Mouse (Mus musculus) lung, postnatal 36 days (tissue): ENCODE data around the gene Exosc8.
"Not testable (repeated sequence)": the region's sequence is repeated elsewhere in the genome, so short reads cannot be mapped to it uniquely, and the experiment has no call there.

Experiments used
- DNase-seq: peaks from one replicate; pipeline ENCODE4 v3.0.0; 2022; ENCODE audit warnings: mixed read lengths

The Exosc8 gene

DNA sequence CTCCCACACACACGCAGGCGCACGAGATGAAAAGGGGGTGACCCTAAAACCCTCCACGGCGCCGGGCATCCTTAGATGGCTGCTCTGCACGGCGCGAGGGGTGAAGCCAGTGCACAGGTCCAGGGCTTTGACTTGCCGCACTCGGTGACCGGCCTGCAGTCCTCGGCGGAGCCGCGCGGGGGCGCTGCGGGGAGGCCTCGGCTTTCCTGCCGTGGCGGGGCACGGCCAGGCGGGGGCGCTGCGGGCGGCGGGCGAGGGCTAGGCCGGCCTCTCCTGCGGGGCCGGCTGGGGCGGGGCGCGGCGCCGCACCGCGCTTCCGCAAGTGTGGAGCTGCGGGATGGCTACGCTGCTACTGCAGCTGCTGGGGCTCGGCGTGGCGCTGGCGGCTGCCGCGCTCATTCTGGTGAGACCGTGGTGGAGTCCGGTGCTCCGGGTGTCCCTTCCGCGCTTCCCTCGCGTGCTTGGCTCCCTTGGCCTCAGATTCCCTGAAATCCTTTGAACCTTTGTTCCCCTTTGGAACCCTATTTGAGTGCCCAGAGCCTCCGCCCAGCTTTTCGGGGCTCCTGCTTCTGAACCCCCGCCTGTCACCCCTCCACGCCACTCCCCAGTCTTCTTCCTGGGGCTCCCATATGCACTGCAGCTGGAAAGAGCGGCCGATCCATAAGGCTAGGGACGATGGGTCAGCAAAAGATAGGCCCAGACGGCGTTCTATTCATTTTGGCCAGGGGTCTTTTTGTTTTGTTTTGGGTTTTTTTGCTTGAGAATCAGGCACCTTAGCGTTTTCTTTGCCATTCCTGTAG is at the start of gene Exosc8, which contains the start of gene Alg5:
Gene Exosc8 (minus strand): TSS at position 147 of the 800 bp plus-strand sequence.
Gene Alg5 (plus strand): TSS at position 293 of the 800 bp plus-strand sequence.
- peak; percentile 87 for DNase-seq

DNA sequence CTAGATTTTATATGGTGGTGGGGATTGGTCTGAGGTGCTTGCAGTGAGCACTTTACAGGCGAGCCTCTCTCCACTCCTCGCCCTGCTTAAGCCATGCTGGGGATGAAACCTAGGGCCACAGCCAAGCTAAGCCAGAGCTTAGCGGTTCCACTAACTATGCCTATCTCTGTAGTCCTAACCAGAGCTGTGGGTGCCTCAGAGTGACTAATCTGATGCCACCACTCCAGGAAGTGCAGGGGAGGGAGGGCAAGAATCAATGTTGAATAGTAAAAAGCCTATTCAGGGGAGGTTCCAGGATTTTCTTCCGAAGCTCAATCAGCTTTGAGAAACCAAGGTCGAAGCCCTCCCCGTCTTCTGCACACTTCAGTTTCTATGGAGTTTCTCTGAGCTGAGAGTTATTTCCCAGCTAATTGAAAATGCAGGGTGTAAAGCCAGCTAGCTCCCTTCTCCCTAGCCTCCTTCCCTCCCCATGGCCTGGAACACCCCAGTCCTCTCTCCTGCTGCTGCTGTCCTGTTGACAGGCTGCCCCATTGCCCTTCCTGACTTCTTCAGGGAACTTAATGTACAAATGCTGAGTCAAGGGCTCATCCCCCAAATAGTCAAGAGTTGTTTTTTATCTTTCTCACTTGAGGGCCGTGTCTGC is 40.9 kb upstream of the Exosc8 start:
- DNase-seq: no peak

DNA sequence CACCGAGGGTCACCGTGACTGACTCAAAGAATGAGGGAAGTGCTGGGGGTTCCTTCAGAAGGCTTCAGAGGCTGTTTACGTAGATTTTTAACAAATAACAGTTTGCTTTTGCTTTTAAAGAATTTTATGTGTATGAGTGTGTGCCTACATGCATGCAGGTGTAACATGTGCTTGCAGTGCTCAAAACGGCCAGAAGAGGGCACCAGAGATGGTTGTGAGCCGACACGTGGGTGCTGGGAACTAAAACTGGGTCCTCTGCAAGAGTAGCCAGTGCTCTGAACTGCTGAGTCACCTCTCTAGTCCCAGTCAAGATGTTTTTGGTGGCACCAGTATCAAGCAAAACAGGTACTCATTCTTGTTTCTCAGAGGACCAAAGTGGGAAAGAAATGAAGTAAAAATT is 38.4 kb upstream of the Exosc8 start:
- DNase-seq: no peak

DNA sequence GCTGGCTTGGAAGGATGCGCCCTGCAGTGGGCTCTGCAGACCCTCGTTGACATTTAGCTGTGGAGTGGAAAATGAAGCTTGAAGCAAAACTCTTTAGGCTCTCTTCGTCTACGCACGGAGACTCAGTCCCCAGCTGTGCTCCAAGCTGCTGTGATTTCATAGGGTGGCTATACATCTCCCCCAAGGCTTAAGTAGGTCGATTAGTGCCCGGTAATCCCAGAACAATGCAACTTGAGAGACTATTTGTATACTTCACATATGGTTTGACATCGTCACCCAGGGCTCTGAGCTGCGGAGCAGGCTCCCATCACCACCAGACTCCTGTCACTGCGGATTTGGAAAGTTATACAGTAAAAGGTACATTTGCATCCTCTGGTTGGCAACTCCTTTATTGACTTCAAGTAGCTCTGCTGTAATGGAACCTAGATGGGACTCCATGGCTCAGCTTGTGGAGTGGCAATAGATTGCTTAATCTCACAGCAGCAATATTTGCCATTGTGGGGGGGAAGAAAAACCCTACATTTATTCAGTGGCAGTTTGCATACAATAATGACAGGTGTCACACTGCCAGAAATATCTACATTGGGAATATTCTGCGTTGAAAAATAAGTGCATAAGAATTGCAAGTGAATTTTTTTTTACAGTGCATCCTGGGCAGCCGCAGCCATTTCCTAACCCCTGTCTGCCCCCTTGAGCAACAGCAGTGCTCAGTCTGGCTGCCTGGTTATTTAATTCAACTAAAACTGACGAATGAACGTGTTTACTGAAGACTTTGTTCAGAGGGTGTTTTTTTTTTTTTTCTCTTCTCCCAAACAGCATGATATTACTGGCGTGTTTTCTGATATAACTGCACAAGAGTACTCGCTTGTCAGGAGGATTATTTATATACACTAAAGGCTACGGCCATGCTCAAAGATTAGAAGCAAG is 34.4 kb upstream of the Exosc8 start:
- no peak for DNase-seq

DNA sequence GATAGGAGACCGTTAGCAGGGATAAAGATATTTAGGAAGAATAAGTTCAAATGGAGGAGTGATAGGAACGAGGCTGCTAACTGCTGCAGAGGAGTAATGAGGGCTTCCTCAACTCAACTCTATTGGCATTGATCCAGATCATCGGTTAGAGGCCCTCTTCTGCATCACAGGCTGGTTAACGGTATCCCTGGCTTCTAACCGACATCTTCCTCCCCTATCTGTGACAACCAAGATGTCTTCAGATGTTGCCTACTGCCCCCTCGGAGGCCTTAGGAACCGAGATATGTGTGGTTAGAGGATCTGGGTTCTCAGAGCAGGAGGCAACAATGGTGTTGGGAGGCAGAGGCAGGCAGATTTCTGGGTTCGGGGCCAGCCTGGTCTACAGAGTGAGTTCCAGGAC is 33.4 kb upstream of the Exosc8 start:
- DNase-seq: no peak

DNA sequence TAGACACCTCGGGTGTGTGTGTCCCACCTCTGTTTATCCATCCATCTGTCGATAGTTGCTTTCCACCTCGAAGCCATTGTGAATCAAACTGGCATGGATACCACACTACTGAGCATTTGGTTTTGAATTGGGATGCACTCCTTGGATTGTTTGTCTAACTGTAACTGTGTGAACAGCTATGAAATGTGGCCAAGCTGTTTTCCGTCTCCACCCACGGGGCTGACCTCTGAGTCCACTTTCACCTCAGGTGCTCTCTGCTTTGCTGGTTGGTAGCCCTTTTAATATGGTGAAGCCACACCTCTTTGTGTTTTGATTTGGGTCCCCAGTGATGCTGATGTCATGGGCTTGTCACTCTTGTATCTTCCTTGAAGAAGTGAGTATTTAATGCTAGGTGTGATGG is 31.6 kb upstream of the Exosc8 start:
- no peak for DNase-seq

DNA sequence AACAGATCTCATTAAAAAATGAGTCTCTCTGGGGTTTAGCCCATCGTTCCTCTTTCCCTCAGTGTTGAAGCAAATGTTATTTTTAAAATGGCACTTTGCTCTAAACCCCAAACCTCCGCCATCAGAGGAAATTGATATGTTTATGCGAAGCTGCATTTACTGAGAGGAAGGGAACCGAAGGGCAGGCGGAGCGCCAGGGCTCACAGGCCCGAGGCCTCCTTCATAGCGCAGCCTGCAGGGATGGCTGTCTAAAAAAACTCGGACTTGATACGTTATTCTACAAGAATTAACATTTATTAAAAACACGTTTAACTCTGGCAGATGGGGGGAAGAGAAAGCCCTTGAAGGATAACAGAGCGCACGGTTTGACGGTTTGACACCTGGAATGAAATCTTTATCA is 30.8 kb upstream of the Exosc8 start:
- no peak for DNase-seq

DNA sequence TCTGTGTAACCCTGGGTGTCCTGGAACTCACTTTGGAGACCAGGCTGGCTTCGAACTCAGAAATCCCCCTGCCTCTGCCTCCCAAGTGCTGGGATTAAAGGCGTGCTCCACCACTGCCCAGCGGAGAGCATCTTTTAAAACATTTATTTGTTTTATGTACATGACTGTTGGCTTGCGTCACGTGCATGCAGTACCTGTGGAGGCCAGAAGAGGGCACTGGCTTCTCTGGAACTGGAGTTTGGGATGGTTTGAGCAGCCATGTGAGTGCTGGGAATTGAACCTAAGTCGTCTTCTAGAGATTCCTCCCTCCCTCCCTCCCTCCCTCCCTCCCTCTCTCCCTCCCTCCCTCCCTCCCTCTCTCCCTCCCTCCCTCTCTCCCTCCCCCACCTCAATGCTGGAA is 30.3 kb upstream of the Exosc8 start:
- DNase-seq: not testable (repeated sequence)

DNA sequence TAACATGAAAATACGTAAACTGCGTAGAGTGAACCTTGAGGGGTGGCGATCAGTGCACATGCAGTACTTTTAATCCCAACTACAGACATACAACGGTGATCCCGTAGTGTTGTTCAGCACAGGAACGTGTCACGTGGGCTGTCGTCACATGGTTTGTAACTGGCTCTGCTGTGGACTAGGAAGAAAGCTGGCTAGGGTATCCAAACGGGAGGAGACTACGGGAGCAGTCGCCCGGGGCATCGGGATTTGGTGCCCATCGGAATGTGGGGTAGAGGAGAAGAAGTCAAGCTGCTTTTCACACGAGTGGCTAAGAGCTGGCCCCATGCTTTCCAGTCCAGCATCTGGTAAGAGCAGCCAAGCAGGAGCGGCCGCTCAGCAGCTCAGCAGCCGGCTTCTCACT is 29.2 kb upstream of the Exosc8 start:
- peak; percentile 55 for DNase-seq

DNA sequence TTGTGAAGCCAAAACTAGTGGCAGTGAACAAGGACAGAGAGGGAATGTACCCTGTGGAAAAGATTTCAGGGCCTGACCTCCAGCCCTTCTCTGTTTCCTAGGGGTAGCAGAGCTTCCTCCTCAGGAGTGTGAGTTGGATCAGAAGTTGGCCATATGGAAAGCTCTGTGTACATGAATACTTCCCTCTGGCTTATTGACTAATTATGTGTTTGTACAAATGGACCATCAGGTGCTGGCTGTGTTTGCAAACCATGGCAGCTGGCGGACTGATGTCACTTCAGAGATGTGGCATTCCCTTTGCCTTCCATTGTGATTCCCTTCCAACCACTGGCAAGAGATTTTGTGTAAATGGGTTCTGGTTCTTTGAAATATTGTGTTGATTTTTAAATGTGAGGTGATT is 26.1 kb upstream of the Exosc8 start:
- no peak for DNase-seq

DNA sequence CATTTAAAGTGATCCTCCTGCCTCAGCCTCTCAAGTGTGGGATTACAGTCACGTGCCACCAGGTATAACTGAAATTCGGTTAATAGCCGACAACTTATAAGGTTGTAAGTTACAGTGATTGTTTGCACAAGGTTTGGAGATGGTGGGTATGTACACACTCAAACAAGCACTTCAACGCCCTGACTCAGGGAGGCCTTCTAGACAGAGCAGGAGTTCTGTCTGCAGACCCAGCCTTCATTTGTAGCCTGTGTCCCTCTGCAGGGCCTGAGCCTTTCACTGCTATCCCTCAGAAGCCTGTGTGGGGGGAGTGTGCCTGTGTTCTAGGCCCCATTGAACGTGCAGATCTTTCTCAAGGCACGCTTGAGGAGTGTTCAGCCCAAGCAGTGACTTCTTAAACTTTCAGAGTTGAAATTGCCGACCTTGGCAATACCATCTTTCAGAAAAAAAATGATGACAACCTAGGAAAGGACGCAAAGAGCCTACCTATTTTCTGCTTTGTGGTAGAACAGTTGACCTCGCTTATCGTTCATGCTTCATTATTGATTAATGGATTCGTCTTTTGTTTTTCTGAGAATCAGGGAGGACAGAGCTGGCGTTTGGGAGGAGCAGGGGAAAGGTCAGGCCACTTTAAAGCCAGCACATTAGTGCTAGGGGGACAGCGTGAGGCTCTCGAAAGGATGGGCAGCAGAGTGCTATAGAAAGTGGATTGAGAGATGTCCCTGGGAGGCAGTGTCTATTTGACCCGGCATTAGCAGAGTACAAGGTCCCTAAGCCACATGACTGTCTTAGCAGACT is 25.3 kb upstream of the Exosc8 start:
- DNase-seq: no peak

DNA sequence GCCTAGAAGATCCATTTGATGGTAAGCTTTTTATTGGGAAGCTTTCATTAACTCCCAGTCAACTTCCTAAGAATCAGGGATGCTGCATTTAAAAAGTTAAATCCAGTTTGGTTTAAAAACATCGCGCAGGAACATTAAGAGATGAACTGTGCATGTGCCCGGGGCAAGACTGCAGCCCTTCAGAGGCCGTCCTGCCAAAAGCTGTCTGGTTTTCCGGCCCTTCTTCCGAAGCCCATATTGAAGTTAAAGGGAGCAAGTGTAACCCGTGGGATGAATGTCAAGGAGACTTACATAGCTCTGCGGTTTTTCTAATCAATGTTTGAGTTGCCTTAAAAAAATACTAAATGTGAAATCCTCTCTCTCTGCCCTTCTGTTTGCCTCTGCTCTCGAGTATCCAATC is 24.0 kb upstream of the Exosc8 start:
- no peak for DNase-seq

DNA sequence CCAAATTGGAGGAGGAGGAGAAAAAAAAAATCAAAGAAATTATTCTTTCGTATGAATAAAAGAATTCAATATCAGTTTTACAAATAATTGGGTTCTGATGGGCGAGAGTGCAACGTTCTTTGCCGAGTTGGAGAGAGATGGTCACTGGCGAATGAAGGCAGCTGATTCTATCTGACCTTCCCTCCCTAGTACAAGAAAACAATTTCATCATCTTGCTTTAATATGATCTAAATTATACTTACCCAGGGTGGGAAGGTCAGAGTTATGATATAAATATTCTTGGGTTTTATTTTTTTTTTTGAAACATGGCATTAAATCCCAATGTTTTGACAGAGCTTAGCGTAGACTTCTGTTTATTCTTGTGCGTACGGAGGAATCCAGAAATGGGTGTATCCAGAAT is 22.3 kb upstream of the Exosc8 start:
- DNase-seq: no peak

DNA sequence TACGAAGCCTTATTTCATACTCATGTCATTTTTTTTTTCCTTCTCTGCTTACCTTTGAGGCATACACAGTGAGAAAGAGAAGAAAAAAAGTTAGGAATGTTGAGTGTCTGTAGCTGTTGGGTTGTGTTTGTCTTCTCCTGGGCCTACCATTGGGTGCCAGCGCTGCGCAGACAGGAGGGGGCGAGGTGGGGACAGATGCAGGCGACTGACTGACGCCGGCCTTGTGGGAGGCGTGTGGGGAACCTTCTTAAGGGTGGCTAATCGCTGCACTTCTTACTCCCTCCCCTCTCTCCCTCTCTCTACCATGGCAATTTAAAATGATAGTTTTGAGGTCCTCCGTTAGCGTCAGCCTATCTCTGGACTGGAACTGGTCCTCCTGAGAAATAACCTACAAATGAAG is 20.9 kb upstream of the Exosc8 start:
- peak; percentile 43 for DNase-seq

DNA sequence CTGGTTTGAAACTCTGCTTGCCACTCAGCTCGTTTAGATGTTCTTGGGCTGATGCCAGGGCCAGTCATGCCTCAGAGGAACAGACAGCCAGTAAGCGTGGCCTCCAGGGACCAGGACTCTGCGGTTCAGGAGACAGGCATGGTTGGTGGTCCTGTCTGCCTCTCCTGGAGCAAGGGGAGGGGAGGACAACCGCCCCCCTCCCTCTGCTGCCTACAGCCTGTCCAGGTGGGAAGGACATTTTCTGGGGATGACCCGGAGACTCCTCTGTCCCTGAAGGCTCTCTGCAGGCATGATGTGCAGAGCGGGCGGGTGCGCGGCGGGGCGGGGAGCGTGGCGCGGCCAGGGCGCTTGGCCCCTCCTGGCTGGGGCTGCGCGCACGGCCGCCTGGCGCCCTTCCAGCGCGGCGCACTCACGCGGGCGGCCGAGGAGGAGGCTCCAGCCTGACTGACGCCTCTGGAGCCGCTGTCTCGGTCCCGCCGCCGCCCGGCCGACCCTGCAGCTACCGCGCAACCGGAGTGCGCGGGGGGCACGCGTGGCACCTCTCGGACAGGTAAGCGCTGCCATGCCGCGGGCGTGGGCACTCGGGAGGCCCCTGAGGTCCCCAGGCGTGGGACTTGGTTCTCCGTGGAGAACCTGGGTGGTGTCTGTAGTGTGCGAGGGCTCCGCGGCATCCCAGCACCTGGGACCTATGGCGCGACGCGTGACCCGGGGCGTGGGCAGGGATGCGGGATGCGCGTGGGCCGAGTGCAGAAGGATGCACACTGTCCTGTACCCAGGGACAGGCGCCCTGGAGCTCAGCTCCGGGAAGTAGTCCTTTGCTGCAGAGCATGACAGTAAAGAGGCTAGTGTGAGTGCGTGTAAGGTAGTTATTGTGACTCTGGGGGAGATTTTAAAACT is 20.2 kb upstream of the Exosc8 start, which contains the start of gene Smad9:
Gene Smad9 (plus strand): TSS at position 438 of the 897 bp plus-strand sequence.
- peak; percentile 46 for DNase-seq

DNA sequence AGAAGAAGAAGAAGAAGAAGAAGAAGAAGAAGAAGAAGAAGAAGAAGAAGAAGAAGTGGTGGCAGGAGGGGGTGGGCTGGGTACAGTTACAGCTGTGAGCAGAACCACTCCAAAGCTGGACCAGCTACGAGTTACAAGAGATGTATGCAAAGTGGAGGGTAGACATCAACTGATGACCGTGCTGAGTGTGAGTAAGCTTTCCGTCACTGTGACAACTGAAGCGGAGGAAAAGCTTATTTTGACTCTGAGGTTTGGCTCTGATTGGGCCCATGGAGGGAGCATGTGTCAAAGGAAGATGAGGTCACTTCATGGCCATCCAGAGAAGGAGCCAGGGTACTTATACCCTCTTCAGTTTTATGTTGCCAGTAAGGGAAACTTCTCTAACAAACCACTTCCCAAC is 18.2 kb upstream of the Exosc8 start:
- DNase-seq: no peak

DNA sequence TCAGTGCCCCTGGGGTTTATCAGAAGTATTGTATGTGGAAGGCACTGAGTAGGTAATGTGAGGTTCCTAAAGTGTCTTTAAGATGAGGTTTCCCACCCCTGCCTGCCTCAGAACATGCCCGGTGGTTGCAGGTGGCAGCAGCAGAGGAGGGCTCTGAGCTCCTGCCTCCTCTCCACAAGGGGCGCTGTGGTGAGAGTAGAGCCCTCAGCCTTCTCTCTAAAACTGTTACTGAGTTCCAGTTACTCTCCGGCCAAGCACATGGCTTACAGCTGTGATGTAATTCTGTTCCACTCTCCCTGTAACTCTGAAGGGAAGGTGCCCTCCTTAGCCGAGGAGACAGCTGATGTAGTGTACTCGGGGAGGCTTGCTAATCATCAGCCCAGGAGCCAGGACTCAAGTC is 10.6 kb upstream of the Exosc8 start:
- DNase-seq: no peak

DNA sequence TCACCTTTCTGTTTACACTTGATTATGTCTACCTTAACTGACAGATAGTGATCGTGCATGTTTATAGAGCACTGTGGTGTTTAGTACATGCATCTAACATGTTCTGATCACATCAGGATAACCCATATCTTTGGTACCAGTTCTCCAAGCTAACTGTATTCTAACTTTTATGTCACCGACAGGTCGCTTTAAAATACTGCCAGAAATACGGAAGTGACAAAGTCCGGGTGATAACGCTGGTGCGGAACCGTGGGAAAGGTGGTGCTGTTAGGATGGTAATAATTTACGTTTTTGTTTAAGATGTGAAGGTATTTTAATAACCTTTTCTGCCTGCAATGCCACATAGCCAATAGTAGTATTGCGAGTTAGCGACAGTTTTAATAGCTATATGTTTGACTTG is 6.8 kb upstream of the Exosc8 start:
- no peak for DNase-seq

DNA sequence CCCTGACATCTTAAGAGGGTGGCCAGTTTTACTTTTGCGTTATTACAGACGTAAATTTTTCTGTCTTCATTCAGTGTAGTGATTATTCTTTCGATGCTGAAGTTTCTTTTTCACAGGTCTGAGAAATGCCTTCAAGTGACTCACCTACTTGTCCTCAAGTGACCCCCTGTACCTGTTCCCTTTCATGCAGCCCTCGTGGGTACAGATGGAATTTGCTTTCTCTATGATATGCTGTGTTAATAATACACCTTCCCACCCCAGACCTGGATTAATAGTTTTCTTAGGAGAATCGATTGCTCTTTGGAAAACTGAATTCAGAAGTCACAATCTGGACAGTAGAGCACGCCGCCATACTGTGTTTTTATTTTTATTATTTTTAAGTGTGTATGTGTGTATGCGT is 2.1 kb upstream of the Exosc8 start:
- DNase-seq: no peak

DNA sequence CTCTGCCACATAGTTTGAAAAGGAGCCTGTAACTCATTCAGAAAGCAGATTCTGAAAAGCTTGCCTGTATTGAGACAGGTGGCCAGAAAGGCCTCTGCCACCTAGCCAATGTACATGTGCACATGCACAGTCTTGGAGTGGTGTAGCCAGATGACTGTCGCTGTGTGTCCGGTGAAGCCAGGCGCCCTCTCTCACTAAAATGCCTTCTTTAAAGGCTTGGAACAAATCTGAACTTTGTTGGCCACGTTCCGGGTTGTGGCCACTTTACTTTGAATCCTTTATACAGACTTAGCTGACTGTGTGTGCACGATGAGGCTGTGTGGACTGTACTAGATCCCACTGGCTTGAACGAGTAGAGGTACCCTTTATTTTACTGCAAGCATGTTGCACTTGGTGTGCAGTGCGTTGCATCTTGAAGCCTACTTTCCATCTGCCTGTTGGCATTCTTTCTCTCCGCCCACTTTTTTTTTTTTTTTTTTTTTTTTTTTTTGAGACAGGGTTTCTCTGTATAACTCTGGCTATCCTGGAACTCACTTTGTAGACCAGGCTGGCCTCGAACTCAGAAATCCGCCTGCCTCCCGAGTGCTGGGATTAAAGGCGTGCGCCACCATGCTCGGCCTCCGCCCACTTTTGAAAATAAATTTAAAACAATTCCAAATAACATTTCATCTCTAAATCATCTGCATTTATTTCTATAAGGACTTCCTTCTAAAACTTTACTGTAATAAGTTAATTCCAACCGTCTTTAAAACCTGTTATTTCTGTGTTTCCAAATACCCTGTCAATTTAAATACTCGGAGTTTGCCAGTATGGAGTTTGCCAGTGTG is 1.1 kb upstream of the Exosc8 start:
- no peak for DNase-seq
